Mouse (Mus musculus): Measurements from ENCODE around the gene Vill. TPM values are rescaled to one million over a fixed set of nuclear protein-coding genes. Genes with fewer than 3 reads are reported as not detected.
A peak's percentile ranks its signal among the peaks of the same experiment; 100 is the strongest.

Gene Vill
- polyA plus RNA-seq, 1 experiment = 11.4 TPM

DNA sequence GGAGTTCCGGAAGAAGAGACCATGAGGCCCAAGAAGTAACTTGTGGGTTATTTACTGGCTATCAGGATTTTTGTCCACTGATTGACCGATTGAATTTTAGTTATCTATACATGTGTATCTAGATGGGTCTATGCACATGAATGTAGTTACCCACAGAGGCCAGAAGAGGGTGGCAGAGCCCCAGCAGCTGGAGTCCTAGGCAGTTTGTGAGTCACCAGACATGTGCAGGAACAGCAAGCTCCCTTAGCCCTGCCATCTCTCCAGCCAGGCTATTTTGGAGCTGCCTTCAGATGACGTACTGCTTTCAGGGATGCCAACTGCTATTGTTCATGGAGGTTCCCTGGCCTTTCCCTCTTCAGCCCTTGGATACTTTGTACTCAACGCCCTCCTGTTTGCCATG lies 55.0 kb downstream of the Vill start:
- peak; percentile 33; the same call in 1 of the 2 replicates for TF ChIP-seq CTCF (IDR thresholded peaks at IDR 0.05; ENCODE audit: control insufficient read depth, insufficient read depth, insufficient replicate concordance, low read depth, low read length)
- TF ChIP-seq POLR2A (IDR thresholded peaks at IDR 0.05; ENCODE audit: control insufficient read depth, low read depth, low read length) = no peak
- no peak overlapping the region for H3K27ac ChIP-seq (ENCODE audit: control insufficient read depth, insufficient read depth, low read depth, low read length)
- peaks cover 3% of the 10 kb centered on the region; the same call in 1 of the 2 replicates for H3K4me1 ChIP-seq (ENCODE audit: control insufficient read depth, insufficient read depth, low read length)
- H3K36me3 ChIP-seq (ENCODE audit: control insufficient read depth, insufficient read depth, low read length) = no peaks in the 10 kb centered on the region; the same call in none of the 2 replicates
- H3K4me3 ChIP-seq (ENCODE audit: control insufficient read depth, low read depth, low read length) = no peak overlapping the region
- H3K27me3 ChIP-seq (ENCODE audit: control insufficient read depth, insufficient read depth, low read length) = no peaks in the 10 kb centered on the region

DNA sequence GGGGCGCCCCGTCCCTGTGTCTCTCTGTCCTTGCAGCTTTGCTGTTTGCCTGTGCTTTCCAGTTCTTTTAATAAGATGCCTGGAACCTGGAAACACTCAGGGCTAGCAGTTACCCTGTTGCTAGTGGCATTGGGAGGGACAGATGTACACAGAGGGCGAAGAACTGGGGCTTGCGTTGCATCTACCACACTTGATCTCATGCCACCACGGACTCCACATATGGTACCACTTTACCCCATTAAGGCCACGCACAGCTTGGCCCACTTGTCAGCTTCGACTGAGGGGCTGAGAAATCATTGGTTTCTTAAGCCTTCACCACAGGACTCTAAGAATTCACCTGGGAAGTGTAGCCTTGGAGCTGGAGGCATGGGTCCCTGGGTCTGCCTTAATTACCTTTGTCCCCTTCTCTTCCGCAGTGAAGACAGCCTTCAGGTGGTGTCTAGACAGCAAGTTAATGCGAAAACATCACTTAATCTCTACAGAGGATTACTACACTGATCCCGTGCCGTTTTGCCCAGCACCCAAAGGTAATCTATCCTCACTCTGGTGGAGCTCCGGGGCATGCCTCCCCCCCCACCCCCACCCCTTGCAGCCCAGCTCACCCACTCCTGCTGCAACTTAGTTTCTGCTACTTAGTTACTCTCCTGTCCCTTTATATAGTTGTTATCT lies 57.2 kb downstream of the Vill start:
- no peak for TF ChIP-seq CTCF (IDR thresholded peaks at IDR 0.05; ENCODE audit: control insufficient read depth, insufficient read depth, insufficient replicate concordance, low read depth, low read length)
- TF ChIP-seq POLR2A (IDR thresholded peaks at IDR 0.05; ENCODE audit: control insufficient read depth, low read depth, low read length) = no peak
- no peak overlapping the region for H3K4me3 ChIP-seq (ENCODE audit: control insufficient read depth, low read depth, low read length)
- H3K27ac ChIP-seq (ENCODE audit: control insufficient read depth, insufficient read depth, low read depth, low read length) = no peak overlapping the region
- H3K4me1 ChIP-seq (ENCODE audit: control insufficient read depth, insufficient read depth, low read length) = peaks cover 2% of the 10 kb centered on the region
- no peaks in the 10 kb centered on the region; the same call in 1 of the 2 replicates for H3K36me3 ChIP-seq (ENCODE audit: control insufficient read depth, insufficient read depth, low read length)
- no peaks in the 10 kb centered on the region for H3K27me3 ChIP-seq (ENCODE audit: control insufficient read depth, insufficient read depth, low read length)

DNA sequence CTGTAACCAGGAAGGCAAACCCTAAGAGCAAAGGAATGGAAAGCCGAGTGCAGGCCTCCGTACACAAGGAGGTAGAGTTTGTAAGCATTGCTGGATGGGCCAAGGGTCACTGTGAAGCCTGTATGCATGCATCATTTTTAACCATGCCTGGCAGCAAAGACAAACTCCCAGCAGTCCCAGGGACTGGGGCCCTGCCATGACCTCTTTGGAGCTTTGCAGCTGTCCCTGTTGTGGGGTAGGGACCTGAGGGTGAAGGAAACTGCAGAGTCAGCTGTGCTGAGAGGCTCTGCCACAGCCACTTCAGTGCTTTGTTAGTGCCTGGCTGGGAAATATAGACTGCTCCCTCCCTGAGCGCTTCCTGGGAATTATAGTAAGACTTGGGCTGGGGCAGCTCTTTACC lies 58.1 kb downstream of the Vill start:
- no peak overlapping the region for H3K27ac ChIP-seq (ENCODE audit: control insufficient read depth, insufficient read depth, low read depth, low read length)
- H3K4me3 ChIP-seq (ENCODE audit: control insufficient read depth, low read depth, low read length) = no peak overlapping the region
- peaks cover 6% of the 10 kb centered on the region for H3K4me1 ChIP-seq (ENCODE audit: control insufficient read depth, insufficient read depth, low read length)
- H3K36me3 ChIP-seq (ENCODE audit: control insufficient read depth, insufficient read depth, low read length) = peaks cover 3% of the 10 kb centered on the region; the same call in 1 of the 2 replicates
- TF ChIP-seq POLR2A (IDR thresholded peaks at IDR 0.05; ENCODE audit: control insufficient read depth, low read depth, low read length) = no peak
- TF ChIP-seq CTCF (IDR thresholded peaks at IDR 0.05; ENCODE audit: control insufficient read depth, insufficient read depth, insufficient replicate concordance, low read depth, low read length) = no peak
- no peaks in the 10 kb centered on the region for H3K27me3 ChIP-seq (ENCODE audit: control insufficient read depth, insufficient read depth, low read length)

DNA sequence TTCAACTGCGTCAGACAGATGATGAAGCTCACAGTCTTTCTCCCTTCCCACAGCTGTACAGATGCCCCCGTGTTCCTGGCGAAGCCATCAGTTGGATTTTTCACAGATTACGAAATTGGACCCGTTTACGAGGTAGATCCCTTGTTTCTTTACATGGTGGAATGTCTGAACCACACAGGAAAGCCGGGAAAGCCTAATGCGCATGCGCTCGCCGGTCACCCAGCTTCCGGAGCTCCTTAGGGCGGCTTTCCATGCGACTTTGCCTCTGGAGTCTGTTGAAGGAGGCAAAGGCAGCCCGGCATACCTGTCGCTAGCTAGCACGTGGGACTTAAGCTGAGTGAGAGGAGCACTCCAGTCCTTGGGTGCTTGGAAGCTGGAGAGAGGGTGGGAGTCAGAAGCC lies 62.3 kb downstream of the Vill start:
- H3K36me3 ChIP-seq (ENCODE audit: control insufficient read depth, insufficient read depth, low read length) = peaks cover 3% of the 10 kb centered on the region; the same call in 1 of the 2 replicates
- H3K4me1 ChIP-seq (ENCODE audit: control insufficient read depth, insufficient read depth, low read length) = peaks cover 6% of the 10 kb centered on the region
- TF ChIP-seq CTCF (IDR thresholded peaks at IDR 0.05; ENCODE audit: control insufficient read depth, insufficient read depth, insufficient replicate concordance, low read depth, low read length) = no peak
- TF ChIP-seq POLR2A (IDR thresholded peaks at IDR 0.05; ENCODE audit: control insufficient read depth, low read depth, low read length) = no peak
- no peaks in the 10 kb centered on the region for H3K27me3 ChIP-seq (ENCODE audit: control insufficient read depth, insufficient read depth, low read length)
- H3K4me3 ChIP-seq (ENCODE audit: control insufficient read depth, low read depth, low read length) = peak overlapping the region; percentile 42
- no peak overlapping the region for H3K27ac ChIP-seq (ENCODE audit: control insufficient read depth, insufficient read depth, low read depth, low read length)

DNA sequence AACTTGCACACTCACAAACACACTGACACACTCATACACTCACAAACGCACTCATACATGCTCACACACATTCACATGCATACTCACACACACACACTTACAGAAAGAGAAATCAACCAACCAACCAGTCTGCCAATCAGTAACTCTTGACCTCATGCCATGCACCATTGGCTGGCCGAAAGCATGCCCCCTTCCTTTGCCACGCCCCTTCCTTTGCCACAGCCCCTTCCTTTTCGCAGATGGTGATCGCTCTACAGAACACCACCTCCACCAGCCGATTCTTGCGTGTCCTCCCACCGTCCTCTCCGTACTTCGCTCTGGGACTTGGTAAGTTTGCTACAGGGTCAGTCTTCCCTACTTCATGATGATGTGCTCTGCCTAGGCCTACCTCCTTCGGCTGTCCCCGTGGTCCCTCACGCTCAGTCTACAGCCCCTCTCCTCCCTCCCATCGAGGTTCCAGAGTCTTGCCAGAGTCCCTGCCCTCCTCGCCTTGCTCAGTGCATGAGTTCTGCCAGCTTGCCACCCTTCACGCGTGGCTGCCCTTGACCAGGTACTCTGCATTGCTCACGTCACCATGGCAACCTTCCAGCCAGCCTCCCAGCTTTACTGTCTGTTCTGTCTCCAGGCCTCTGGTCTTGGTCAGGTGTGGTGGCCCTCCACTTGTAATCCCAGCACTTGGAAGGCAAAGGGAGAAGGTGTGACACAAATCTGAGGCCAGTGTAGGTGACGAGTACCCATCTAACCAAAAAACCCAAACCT lies 67.0 kb downstream of the Vill start:
- TF ChIP-seq CTCF (IDR thresholded peaks at IDR 0.05; ENCODE audit: control insufficient read depth, insufficient read depth, insufficient replicate concordance, low read depth, low read length) (no peak), POLR2A (IDR thresholded peaks at IDR 0.05; ENCODE audit: control insufficient read depth, low read depth, low read length) (no peak)
- Histone ChIP-seq H3K27me3 (ENCODE audit: control insufficient read depth, insufficient read depth, low read length) (no peaks in the 10 kb centered on the region), H3K4me1 (ENCODE audit: control insufficient read depth, insufficient read depth, low read length) (peaks cover 6% of the 10 kb centered on the region), H3K4me3 (ENCODE audit: control insufficient read depth, low read depth, low read length) (no peak overlapping the region), H3K36me3 (ENCODE audit: control insufficient read depth, insufficient read depth, low read length) (peaks cover 3% of the 10 kb centered on the region), H3K27ac (ENCODE audit: control insufficient read depth, insufficient read depth, low read depth, low read length) (no peak overlapping the region)

DNA sequence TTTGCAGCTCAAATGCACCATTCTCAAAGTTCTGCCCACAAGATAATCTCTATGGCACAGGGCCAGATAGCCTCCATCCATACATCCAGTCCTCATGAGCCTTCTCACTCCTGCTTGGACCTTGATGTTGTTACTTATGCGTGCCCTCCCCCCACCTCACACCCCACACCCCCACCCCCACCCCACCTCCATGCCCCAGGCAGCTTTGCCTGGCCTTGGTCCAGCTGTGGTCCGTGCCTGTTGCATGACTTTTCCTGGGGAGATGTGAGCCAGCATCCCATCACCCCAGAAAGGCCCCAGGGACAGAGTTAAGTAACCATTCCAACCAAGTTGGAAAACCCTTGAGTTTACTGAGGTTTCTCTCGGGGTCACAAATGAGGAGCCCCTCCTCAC lies 67.6 kb downstream of the Vill start:
- H3K4me3 ChIP-seq (ENCODE audit: control insufficient read depth, low read depth, low read length) = no peak overlapping the region
- no peak overlapping the region for H3K27ac ChIP-seq (ENCODE audit: control insufficient read depth, insufficient read depth, low read depth, low read length)
- H3K4me1 ChIP-seq (ENCODE audit: control insufficient read depth, insufficient read depth, low read length) = peaks cover under 1% of the 10 kb centered on the region
- H3K27me3 ChIP-seq (ENCODE audit: control insufficient read depth, insufficient read depth, low read length) = no peaks in the 10 kb centered on the region
- TF ChIP-seq POLR2A (IDR thresholded peaks at IDR 0.05; ENCODE audit: control insufficient read depth, low read depth, low read length) = no peak
- H3K36me3 ChIP-seq (ENCODE audit: control insufficient read depth, insufficient read depth, low read length) = peaks cover 1% of the 10 kb centered on the region

Other genes with a start within 250 kb of the Vill start
- 7.8 and 8.1 TPM in 2 replicates for gene Ctdspl, start 126.3 kb upstream of the Vill start, polyA plus RNA-seq (2012; rRNA removed)
- 13.4 and 13.9 TPM in 2 replicates for gene Plcd1, start 40.7 kb downstream of the Vill start, polyA plus RNA-seq (2012; rRNA removed)
- 24.9 and 26.2 TPM in 2 replicates for gene Dlec1, start 49.7 kb downstream of the Vill start, polyA plus RNA-seq (2012; rRNA removed)
- 1.0 TPM in 2 replicates for gene Acaa1b, start 104.3 kb downstream of the Vill start, polyA plus RNA-seq (2012; rRNA removed)
- not detected in 2 replicates for gene Gm47289, start 106.4 kb downstream of the Vill start, polyA plus RNA-seq (2012; rRNA removed)
- gene Slc22a13, start 156.3 kb downstream of the Vill start, polyA plus RNA-seq (2012; rRNA removed) = 0.07 TPM in 1 of 2 replicates, not detected in the other